Mouse (Mus musculus): Measurements from ENCODE around the gene Fbxo9.

GRCm38 (mm10) chr9:78107582-78107911 lies 1.3 kb downstream of the Fbxo9 start:
- no peak for TF ChIP-seq GATA1 (IDR thresholded peaks at IDR 0.05; ENCODE audit: low read length)
- TF ChIP-seq TAL1 (IDR thresholded peaks at IDR 0.05; ENCODE audit: low read length): no peak

Measured in erythroblast, embryonic 14.5 days (primary cell).